Mouse (Mus musculus) gastrocnemius, adult 18-20 months (tissue): ENCODE results near the gene Agap2. TPM values are rescaled to one million over a fixed set of nuclear protein-coding genes. Genes with fewer than 3 reads are reported as not detected.

Source experiments
- DNase-seq: peaks from one replicate; pipeline ENCODE4 v3.0.0; 2021; ENCODE audit warnings: low spot score
- total RNA-seq, 2 experiments: library from RNA; stranded (reverse); gene quantifications; 2 replicates each; pipeline ENCODE4 v1.2.3; 2021

Gene Agap2
- total RNA-seq, 2 experiments from 2014 or later: 1.3 to 1.7 TPM

- DNase-seq: no peak
Measured at GRCm38 (mm10) chr10:127076082-127076481, 998 bp downstream of the Agap2 start.

- no peak for DNase-seq
Measured at GRCm38 (mm10) chr10:127077515-127077914, 2.4 kb downstream of the Agap2 start.

- no peak for DNase-seq
Measured at GRCm38 (mm10) chr10:127078001-127078676, 3.1 kb downstream of the Agap2 start.

GRCm38 (mm10) chr10:127078677-127079575 is 3.8 kb downstream of the Agap2 start:
- no peak for DNase-seq

- no peak for DNase-seq
Measured at GRCm38 (mm10) chr10:127079665-127080391, 4.7 kb downstream of the Agap2 start.

GRCm38 (mm10) chr10:127080901-127081780 is 6.1 kb downstream of the Agap2 start:
- DNase-seq: no peak

- no peak for DNase-seq
Measured at GRCm38 (mm10) chr10:127081996-127082620, 7.0 kb downstream of the Agap2 start.

GRCm38 (mm10) chr10:127083292-127083914 is 8.3 kb downstream of the Agap2 start:
- no peak for DNase-seq

GRCm38 (mm10) chr10:127083915-127084306 is 8.8 kb downstream of the Agap2 start:
- DNase-seq: no peak

- DNase-seq: no peak
Measured at GRCm38 (mm10) chr10:127085052-127085451, 10.0 kb downstream of the Agap2 start.

GRCm38 (mm10) chr10:127085633-127086032 is 10.5 kb downstream of the Agap2 start:
- no peak for DNase-seq

- DNase-seq: peak; percentile 30
Measured at GRCm38 (mm10) chr10:127090560-127091411, 15.7 kb downstream of the Agap2 start.

- no peak for DNase-seq
Measured at GRCm38 (mm10) chr10:127091507-127092396, 16.7 kb downstream of the Agap2 start.

- DNase-seq: no peak
Measured at GRCm38 (mm10) chr10:127092742-127093141, 17.7 kb downstream of the Agap2 start.

- DNase-seq: no peak
Measured at GRCm38 (mm10) chr10:127094382-127094802, 19.3 kb downstream of the Agap2 start.

GRCm38 (mm10) chr10:127098514-127098913 is 23.4 kb downstream of the Agap2 start:
- DNase-seq: no peak

- DNase-seq: no peak
Measured at GRCm38 (mm10) chr10:127099191-127099590, 24.1 kb downstream of the Agap2 start.

GRCm38 (mm10) chr10:127099868-127100267 is 24.8 kb downstream of the Agap2 start:
- DNase-seq: no peak
